23 mouse cellular contexts compared by ENCODE assay signal in the genomic region with DNA sequence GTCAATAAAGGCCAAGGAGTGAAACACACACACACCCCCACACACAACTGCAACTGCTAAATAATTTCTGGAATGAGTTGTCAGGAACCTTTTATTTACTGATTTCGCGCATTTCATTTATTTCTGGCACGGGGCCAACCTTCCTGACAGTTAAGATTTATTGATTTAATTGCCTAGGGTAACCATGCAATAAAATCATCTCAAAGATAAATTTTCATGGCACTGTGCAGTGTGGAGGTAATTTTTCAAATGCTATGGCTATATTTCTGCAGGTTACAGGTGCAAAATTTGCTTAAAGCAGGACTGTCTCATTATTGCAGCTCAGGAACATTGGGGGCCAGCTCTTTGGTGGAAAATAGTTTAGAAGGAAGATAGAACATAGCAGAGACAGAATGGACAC. TPM values are rescaled to one million over a fixed set of nuclear protein-coding genes. Genes with fewer than 3 reads are reported as not detected.
DNase-seq lines count a peak whose midpoint lies in the region; ATAC-seq and TF ChIP-seq lines count a peak whose summit lies in the region.
"Had no signal": no experiment of that assay in that cellular context is flagged by ENCODE, and none has a peak within 500 bp of the region (broad histone marks: within the 10 kb centered on the region; RNA-seq: fewer than 3 reads in every experiment).

No protein-coding gene starts in this region.

- H3K27ac ChIP-seq in lung, embryonic 14.5 days (ENCODE audit: low read depth), result no peak overlapping the region
- no peak overlapping the region for H3K27ac ChIP-seq in intestine, embryonic 15.5 days
- H3K27ac ChIP-seq: heart, embryonic 13.5 days; midbrain, embryonic 12.5 days; stomach, postnatal 0 days had no signal

- no peak overlapping the region for H3K4me2 ChIP-seq in lung, embryonic 14.5 days
- H3K4me2 ChIP-seq in intestine, embryonic 15.5 days (replicated peaks), result no peak overlapping the region
- H3K4me2 ChIP-seq: heart, embryonic 13.5 days; midbrain, embryonic 12.5 days had no signal

- H3K4me1 ChIP-seq in lung, embryonic 14.5 days (ENCODE audit: insufficient read depth), result no peaks in the 10 kb centered on the region
- no peaks in the 10 kb centered on the region for H3K4me1 ChIP-seq in intestine, embryonic 15.5 days (replicated peaks)
- H3K4me1 ChIP-seq: heart, embryonic 13.5 days; midbrain, embryonic 12.5 days had no signal

- H3K36me3 ChIP-seq in lung, embryonic 14.5 days (ENCODE audit: insufficient read depth), result no peaks in the 10 kb centered on the region
- no peaks in the 10 kb centered on the region for H3K36me3 ChIP-seq in intestine, embryonic 15.5 days
- H3K36me3 ChIP-seq: heart, embryonic 13.5 days; midbrain, embryonic 12.5 days had no signal

- no peak overlapping the region for H3K9ac ChIP-seq in lung, embryonic 14.5 days
- H3K9ac ChIP-seq in intestine, embryonic 15.5 days, result no peak overlapping the region
- H3K9ac ChIP-seq: heart, embryonic 13.5 days; midbrain, embryonic 12.5 days had no signal

- 59% methylated on average over 3 of the region's 3 CpGs for WGBS in lung, embryonic 14.5 days
- WGBS in intestine, embryonic 15.5 days, result 47% methylated on average over 3 of the region's 3 CpGs

- H3K9me3 ChIP-seq in lung, embryonic 14.5 days (ENCODE audit: low read depth, low read length), result no peaks in the 10 kb centered on the region
- H3K9me3 ChIP-seq in intestine, embryonic 15.5 days, result no peaks in the 10 kb centered on the region
- H3K9me3 ChIP-seq: heart, embryonic 13.5 days; midbrain, embryonic 12.5 days had no signal

- ATAC-seq in lung, embryonic 14.5 days (ENCODE audit: insufficient read depth), result no peak
- ATAC-seq in intestine, embryonic 15.5 days, result peak; percentile 90

- no peak overlapping the region for H3K4me3 ChIP-seq in lung, embryonic 14.5 days (ENCODE audit: low read depth, low read length)
- no peak overlapping the region for H3K4me3 ChIP-seq in intestine, embryonic 15.5 days (replicated peaks)
- H3K4me3 ChIP-seq: heart, embryonic 13.5 days; midbrain, embryonic 12.5 days had no signal

- no peak for TF ChIP-seq CTCF in lung, embryonic 14.5 days (IDR thresholded peaks at IDR 0.05; ENCODE audit: low read depth)

- peak; percentile 14 for DNase-seq in embryo, embryonic 10.5 days (ENCODE audit: low spot score)
- DNase-seq in embryo, embryonic 9.5 days (ENCODE audit: extremely low spot score), result no peak
- peak; percentile 0 for DNase-seq in lung, embryonic 14.5 days
- DNase-seq in lung, postnatal 25 days (ENCODE audit: low spot score), result no peak
- peak; percentile 42 for DNase-seq in retina, postnatal 1 day
- no peak for DNase-seq in thymus, postnatal 10 days (ENCODE audit: low spot score in 2 of 2)
- DNase-seq: adrenal gland, postnatal 14 days; cerebellum, adult 2 months; heart, postnatal 36 days; kidney, adult 18-20 months; kidney, postnatal 36 days; lung, adult 18-20 months; lung, postnatal 4 days; right cerebral cortex, postnatal 25 days; thymus, postnatal 25 days had no signal

- H3K27me3 ChIP-seq in lung, embryonic 14.5 days (ENCODE audit: insufficient read depth, low read length), result no peaks in the 10 kb centered on the region
- no peaks in the 10 kb centered on the region for H3K27me3 ChIP-seq in intestine, embryonic 15.5 days (replicated peaks)
- H3K27me3 ChIP-seq: CH12.LX; heart, embryonic 13.5 days; midbrain, embryonic 12.5 days had no signal

RNA-seq across cellular contexts. Expression of gene 1700020N15Rik, which starts 53.4 kb away (rescaled TPM):
- not detected in 2 replicates for polyA plus RNA-seq in lung, embryonic 14.5 days (2014; fragmentation: Nextera tagmentation; extraction: Ambion mirVana)
- not detected in 2 replicates for polyA plus RNA-seq in intestine, embryonic 15.5 days (2015; fragmentation: Nextera tagmentation; extraction: Ambion mirVana)
- polyA plus RNA-seq: cerebellum, adult 2 months; cortical plate, adult 2 months; forebrain, embryonic 11.5 days; heart, embryonic 13.5 days; liver, adult 2 months; midbrain, embryonic 12.5 days; stomach, postnatal 0 days had no signal

Comparison
In these comparisons a context has a peak if more than half of its experiments do, and no peak if none do; other contexts are left out.
1. DNase-seq: peak in embryo, embryonic 10.5 days (single experiment), lung, embryonic 14.5 days (single experiment) and retina, postnatal 1 day (single experiment); none in embryo, embryonic 9.5 days (single experiment), lung, postnatal 25 days (single experiment) and thymus, postnatal 10 days (0 of 2).